Mouse (Mus musculus): ENCODE data around the gene Zap70.

Gene Zap70

DNA sequence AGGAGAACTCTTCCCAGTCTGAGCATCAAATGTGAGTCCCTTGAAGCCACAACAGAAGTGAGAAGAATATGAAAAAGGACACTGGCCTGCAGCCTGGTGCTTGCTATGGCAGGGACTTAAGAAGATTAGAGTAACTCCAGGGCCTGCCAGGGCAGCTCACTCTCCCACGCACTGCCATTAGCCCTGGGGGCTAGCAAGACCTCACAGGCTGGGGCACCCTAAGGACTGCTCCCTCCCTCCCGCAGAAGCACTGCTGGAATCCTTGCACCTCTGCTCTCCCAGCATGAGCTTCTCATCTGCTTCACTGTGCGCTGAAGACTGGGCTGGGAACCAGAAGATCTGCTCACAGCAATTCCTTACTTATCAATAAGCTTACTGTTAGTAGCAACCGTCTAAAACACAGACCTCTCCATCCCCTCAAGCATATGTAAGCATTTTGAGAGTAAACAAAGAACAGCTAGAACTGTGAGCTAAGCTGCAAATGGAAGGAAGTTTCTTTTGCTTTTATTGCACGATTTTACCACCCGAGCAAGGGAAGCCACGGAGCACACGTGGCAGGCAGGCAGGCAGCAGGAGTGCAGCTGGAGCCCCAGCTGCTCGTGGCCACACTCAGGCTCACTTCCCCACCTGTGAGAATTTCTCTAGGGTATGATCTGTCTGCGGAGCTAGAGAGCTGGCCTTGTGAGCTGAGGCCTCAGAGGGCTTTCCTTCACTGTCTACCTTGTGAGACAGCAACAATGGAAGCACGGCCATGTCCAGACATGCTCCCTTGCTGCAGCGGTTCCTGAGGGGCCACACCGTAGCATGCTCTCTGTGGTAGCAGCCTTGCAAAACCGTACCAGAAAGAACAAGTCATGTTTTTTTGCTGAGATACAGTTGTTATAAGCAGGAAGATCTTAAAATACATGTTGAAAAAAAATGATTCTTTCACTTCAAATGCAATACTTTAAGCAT is 69.6 kb downstream of the Zap70 start:
- no peak for DNase-seq (ENCODE audit: low read depth)

All from fibroblast of lung, adult 2 months (primary cell).